Mouse (Mus musculus) megakaryocyte, adult 5-6 weeks (primary cell): ENCODE results near the gene Cxcl2. TPM values are rescaled to one million over a fixed set of nuclear protein-coding genes. Genes with fewer than 3 reads are reported as not detected.

Experiments used
- total RNA-seq, 2 experiments: library from RNA; stranded (forward) in 1 of 2; stranded (reverse) in 1 of 2; fragments of 153-499, 151-499 nt in 1 of 2; fragments of 221-1000, 200-1000 nt in 1 of 2; gene quantifications; 2 replicates each; pipeline versions ENCODE4 v1.2.3 to v1.2.4; 2015 to 2017

The Cxcl2 gene
- total RNA-seq, 2 experiments from 2014 or later, result 38.9 to 51.7 TPM

Other genes with a start within 250 kb of the Cxcl2 start
- not detected in 2 replicates for gene Cxcl5, start 144.5 kb upstream of the Cxcl2 start, total RNA-seq (2015)
- not detected in 2 replicates for gene Cxcl5, start 144.5 kb upstream of the Cxcl2 start, total RNA-seq (2017)
- gene Ppbp, start 135.4 kb upstream of the Cxcl2 start, total RNA-seq (2015), result 0.56 and 0.64 TPM in 2 replicates
- gene Ppbp, start 135.4 kb upstream of the Cxcl2 start, total RNA-seq (2017), result 0.26 TPM in 1 of 2 replicates, not detected in the other
- gene Pf4, start 131.4 kb upstream of the Cxcl2 start, total RNA-seq (2015), result 1.5 and 6.3 TPM in 2 replicates
- gene Pf4, start 131.4 kb upstream of the Cxcl2 start, total RNA-seq (2017), result 0.99 TPM in 1 of 2 replicates, not detected in the other
- not detected in 2 replicates for gene Cxcl3, start 117.8 kb upstream of the Cxcl2 start, total RNA-seq (2015)
- not detected in 2 replicates for gene Cxcl3, start 117.8 kb upstream of the Cxcl2 start, total RNA-seq (2017)
- gene Cxcl15, start 109.3 kb upstream of the Cxcl2 start, total RNA-seq (2015), result not detected in 2 replicates
- gene Cxcl15, start 109.3 kb upstream of the Cxcl2 start, total RNA-seq (2017), result not detected in 2 replicates
- gene Cxcl1, start 12.6 kb upstream of the Cxcl2 start, total RNA-seq (2015), result 0.36 TPM in 1 of 2 replicates, not detected in the other
- gene Cxcl1, start 12.6 kb upstream of the Cxcl2 start, total RNA-seq (2017), result 0.16 and 0.70 TPM in 2 replicates
- 3.3 and 4.4 TPM in 2 replicates for gene Mthfd2l, start 27.2 kb downstream of the Cxcl2 start, total RNA-seq (2015)
- gene Mthfd2l, start 27.2 kb downstream of the Cxcl2 start, total RNA-seq (2017), result 3.2 and 9.7 TPM in 2 replicates
- gene Epgn, start 123.6 kb downstream of the Cxcl2 start, total RNA-seq (2015), result not detected in 2 replicates
- gene Epgn, start 123.6 kb downstream of the Cxcl2 start, total RNA-seq (2017), result not detected in 2 replicates
- not detected in 2 replicates for gene Ereg, start 170.8 kb downstream of the Cxcl2 start, total RNA-seq (2015)
- not detected in 2 replicates for gene Ereg, start 170.8 kb downstream of the Cxcl2 start, total RNA-seq (2017)
- gene Areg, start 235.7 kb downstream of the Cxcl2 start, total RNA-seq (2015), result 0.39 and 0.60 TPM in 2 replicates
- not detected in 2 replicates for gene Areg, start 235.7 kb downstream of the Cxcl2 start, total RNA-seq (2017)